Mouse (Mus musculus): ENCODE measurements around the gene Rad50. TPM values are rescaled to one million over a fixed set of nuclear protein-coding genes. Genes with fewer than 3 reads are reported as not detected.

Rad50 gene
- 11.9 and 12.6 TPM in 2 replicates for polyA plus RNA-seq (2015; fragmentation: Nextera tagmentation; extraction: Ambion mirVana)

DNA sequence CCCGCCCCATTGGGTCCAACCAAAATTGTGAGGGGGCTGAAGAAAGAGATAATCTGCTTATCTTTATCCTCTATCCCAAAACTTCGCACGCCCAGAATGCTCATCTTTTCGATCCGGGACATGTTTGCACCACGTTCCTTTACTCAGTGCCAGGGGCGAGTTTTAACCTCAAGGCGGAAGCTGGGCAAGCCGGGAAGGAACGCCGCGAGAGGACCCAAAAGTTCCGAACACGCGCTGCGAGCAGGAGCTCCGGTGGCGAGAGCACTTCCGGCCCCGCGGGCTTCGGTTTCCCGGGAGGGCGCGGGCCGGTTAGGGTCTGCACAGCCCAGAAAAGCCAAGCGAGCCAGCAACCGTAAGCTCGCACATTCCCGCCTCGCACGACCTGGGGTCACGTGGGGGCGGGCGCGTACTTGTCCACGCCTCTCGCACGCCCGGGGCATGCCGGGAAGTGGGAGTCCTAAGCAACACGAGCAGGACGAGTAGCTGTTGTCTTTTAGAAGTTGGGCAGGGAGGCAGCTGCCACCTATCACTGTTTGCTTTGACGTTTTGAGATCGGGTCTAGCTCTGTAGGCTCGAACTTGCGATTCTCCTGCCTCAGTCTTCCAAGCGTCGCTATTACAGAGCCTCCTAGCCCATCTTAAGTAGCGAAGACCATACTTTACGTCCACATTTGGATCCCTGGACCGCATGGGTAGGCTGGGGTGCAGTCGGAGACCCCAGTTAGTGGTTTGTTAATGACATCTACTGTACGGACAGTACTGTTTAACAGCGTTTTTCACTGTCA lies at the start of gene Rad50:
TSS of gene Rad50 (minus strand) at position 386 of the 784 bp plus-strand sequence.
- H3K4me3 ChIP-seq, result peak within 1 kb of the TSS; percentile 58
- H3K4me1 ChIP-seq (replicated peaks), result peaks cover 8% of the 10 kb centered on the region
- H3K9me3 ChIP-seq, result no peaks in the 10 kb centered on the region
- no peaks in the 10 kb centered on the region for H3K36me3 ChIP-seq
- H3K4me2 ChIP-seq, result peak within 1 kb of the TSS; percentile 98
- WGBS, result 4% methylated on average over 55 of the region's 55 CpGs
- H3K9ac ChIP-seq, result peak within 1 kb of the TSS; percentile 68
- ATAC-seq (ENCODE audit: low read depth), result peak; percentile 99
- H3K27ac ChIP-seq (replicated peaks), result no peak within 1 kb of the TSS; the same call in 1 of the 2 replicates
- no peaks in the 10 kb centered on the region for H3K27me3 ChIP-seq

DNA sequence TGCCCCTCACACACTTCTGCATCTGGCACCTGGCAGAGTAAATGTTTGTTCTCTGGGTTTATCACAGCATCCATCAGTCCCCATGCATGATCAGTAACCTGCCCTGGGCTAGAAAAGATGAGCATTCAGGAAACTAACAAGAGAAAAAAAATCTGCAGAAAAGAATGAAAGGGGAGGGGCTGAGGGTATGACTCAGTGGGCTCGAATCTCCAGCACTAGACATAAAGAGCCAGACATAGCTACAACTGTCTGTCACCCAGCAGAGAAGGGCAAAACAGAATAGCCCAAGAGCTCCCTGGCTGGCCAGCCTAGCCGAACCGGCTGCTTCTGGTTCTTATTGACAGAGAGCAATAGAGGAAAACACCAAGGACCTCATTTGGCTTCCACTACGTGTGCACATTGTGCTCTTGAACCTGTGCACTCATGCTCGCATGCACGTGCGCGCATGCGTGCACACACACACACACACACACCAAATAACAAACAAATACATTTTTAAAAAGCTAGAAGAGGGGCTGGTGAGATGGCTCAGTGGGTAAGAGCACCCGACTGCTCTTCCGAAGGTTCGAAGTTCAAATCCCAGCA lies 48.0 kb upstream of the Rad50 start:
- no peak overlapping the region for H3K9ac ChIP-seq
- H3K36me3 ChIP-seq, result no peaks in the 10 kb centered on the region
- WGBS, result 84% methylated on average over 12 of the region's 12 CpGs
- ATAC-seq (ENCODE audit: low read depth), result no peak
- no peak overlapping the region for H3K4me2 ChIP-seq
- peaks cover 9% of the 10 kb centered on the region for H3K4me1 ChIP-seq (replicated peaks)
- H3K9me3 ChIP-seq, result no peaks in the 10 kb centered on the region
- peaks cover 13% of the 10 kb centered on the region for H3K27me3 ChIP-seq
- H3K4me3 ChIP-seq, result no peak overlapping the region
- no peak overlapping the region for H3K27ac ChIP-seq (replicated peaks)

- Histone ChIP-seq H3K9me3 (no peaks in the 10 kb centered on the region), H3K9ac (no peak overlapping the region), H3K27ac (replicated peaks) (no peak overlapping the region), H3K27me3 (no peaks in the 10 kb centered on the region), H3K4me2 (no peak overlapping the region), H3K36me3 (no peaks in the 10 kb centered on the region), H3K4me3 (no peak overlapping the region), H3K4me1 (replicated peaks) (no peaks in the 10 kb centered on the region)
- no peak for ATAC-seq (ENCODE audit: low read depth)
- 61% methylated on average over 5 of the region's 5 CpGs for WGBS
Measured at GRCm38 (mm10) chr11:53749716-53750352, 42.7 kb upstream of the Rad50 start.

DNA sequence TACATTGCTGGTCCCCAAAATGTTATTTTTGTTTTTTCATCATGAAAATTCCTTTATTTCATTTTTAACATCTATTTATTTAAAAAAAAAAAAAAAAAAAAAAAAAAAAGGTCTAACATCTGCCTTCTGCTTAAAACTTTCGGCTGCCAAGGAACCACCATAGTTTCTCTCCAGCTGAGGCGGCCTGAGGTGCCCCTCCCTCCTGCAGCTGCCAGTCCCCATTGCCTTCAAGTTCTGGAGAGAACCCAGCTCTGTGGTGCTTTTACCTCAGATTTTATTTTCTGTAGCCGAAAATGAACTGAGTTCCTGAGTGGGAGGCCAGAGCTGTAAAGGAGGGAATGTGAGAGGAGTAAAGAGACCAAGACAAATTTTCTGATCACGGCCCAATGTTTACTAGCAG lies 42.2 kb upstream of the Rad50 start:
- Histone ChIP-seq H3K9me3 (no peaks in the 10 kb centered on the region), H3K4me2 (no peak overlapping the region), H3K9ac (no peak overlapping the region), H3K27me3 (no peaks in the 10 kb centered on the region), H3K36me3 (no peaks in the 10 kb centered on the region), H3K4me3 (no peak overlapping the region), H3K27ac (replicated peaks) (no peak overlapping the region), H3K4me1 (replicated peaks) (no peaks in the 10 kb centered on the region)
- 72% methylated on average over 4 of the region's 4 CpGs for whole genome bisulfite sequencing
- ATAC-seq (ENCODE audit: low read depth), result no peak

DNA sequence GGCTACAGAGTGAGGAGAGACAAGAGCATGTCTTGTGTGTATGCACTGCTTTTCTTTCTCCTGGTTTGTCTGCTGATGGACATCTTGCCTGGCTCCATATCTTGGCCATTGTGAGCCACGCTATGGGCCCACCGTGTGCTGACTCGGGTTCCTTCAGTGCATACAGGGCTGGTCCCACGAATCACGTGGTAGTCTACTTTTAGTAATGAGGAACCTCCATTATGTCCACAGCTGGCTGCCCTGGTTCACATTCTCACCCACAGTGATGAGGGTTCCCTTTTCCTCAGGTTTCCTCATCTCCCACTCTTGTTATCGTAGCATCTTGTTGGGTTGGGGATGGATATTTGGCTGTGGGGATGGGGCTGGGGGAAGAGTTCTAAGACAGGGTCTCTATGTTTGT lies 41.5 kb upstream of the Rad50 start:
- Histone ChIP-seq H3K4me3 (no peak overlapping the region), H3K9ac (no peak overlapping the region), H3K27me3 (no peaks in the 10 kb centered on the region), H3K36me3 (no peaks in the 10 kb centered on the region), H3K4me1 (replicated peaks) (no peaks in the 10 kb centered on the region), H3K4me2 (no peak overlapping the region), H3K27ac (replicated peaks) (no peak overlapping the region), H3K9me3 (no peaks in the 10 kb centered on the region)
- no peak for ATAC-seq (ENCODE audit: low read depth)
- WGBS, result 97% methylated on average over 6 of the region's 6 CpGs

- Histone ChIP-seq H3K9ac (no peak overlapping the region), H3K4me2 (no peak overlapping the region), H3K4me1 (replicated peaks) (no peaks in the 10 kb centered on the region), H3K27ac (replicated peaks) (no peak overlapping the region), H3K36me3 (no peaks in the 10 kb centered on the region), H3K9me3 (no peaks in the 10 kb centered on the region), H3K27me3 (no peaks in the 10 kb centered on the region), H3K4me3 (no peak overlapping the region)
- ATAC-seq (ENCODE audit: low read depth), result no peak
- WGBS, result 89% methylated on average over 9 of the region's 9 CpGs
Measured at GRCm38 (mm10) chr11:53747985-53748384, 40.9 kb upstream of the Rad50 start.

DNA sequence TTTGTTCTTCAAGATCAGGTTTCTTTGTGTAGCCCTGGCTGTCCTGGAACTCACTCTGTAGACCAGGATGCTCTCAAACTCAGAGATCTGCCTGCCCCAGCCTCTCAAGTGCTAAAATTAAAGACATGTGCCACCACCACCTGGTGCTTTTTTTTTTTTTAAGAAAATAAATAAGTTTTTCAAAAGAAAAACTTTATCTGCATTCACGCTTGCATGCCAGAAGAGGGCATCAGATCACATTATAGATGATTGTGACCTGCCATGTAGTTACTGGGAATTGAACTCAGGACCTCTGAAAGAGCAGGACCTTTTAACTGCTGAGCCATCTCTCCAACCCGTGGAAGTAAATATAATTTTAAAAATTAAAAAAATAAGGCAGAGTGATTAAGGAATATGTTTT lies 38.1 kb upstream of the Rad50 start:
- ATAC-seq (ENCODE audit: low read depth), result no peak
- Histone ChIP-seq H3K27me3 (no peaks in the 10 kb centered on the region), H3K4me3 (no peak overlapping the region), H3K9ac (no peak overlapping the region), H3K9me3 (no peaks in the 10 kb centered on the region), H3K4me2 (no peak overlapping the region), H3K36me3 (no peaks in the 10 kb centered on the region), H3K27ac (replicated peaks) (no peak overlapping the region), H3K4me1 (replicated peaks) (no peaks in the 10 kb centered on the region)
- 93% methylated on average over 2 of the region's 2 CpGs for WGBS

DNA sequence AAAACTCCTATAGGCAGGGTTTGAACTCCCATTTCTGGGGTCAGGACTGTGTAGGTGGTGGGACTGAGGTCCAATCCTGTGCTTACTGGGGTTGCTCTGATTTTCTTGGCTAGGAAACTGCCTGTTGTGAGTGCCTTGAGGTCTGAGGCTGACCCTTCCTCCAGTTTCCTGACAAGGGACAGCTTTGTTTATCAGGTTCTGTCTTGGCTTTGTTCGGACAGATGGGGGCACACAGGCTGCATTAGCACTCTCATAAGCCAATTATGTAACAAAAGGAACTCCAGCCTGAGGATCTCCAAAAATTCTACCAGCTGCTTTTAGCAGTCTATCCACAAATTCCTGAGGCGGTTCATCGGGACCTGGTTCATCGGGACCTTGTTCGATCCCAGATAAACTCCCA lies 35.2 kb upstream of the Rad50 start:
- H3K36me3 ChIP-seq, result no peaks in the 10 kb centered on the region
- no peak for ATAC-seq (ENCODE audit: low read depth)
- no peak overlapping the region for H3K9ac ChIP-seq
- H3K27me3 ChIP-seq, result no peaks in the 10 kb centered on the region
- H3K27ac ChIP-seq (replicated peaks), result no peak overlapping the region
- no peak overlapping the region for H3K4me3 ChIP-seq
- WGBS, result 43% methylated on average over 5 of the region's 5 CpGs
- H3K4me1 ChIP-seq (replicated peaks), result no peaks in the 10 kb centered on the region
- H3K4me2 ChIP-seq, result no peak overlapping the region
- H3K9me3 ChIP-seq, result no peaks in the 10 kb centered on the region

- peak; percentile 45; the same call in 1 of the 2 replicates for ATAC-seq (ENCODE audit: low read depth)
- H3K27me3 ChIP-seq, result no peaks in the 10 kb centered on the region
- no peak overlapping the region for H3K4me2 ChIP-seq
- no peaks in the 10 kb centered on the region for H3K36me3 ChIP-seq
- H3K9me3 ChIP-seq, result no peaks in the 10 kb centered on the region
- no peak overlapping the region for H3K4me3 ChIP-seq
- 34% methylated on average over 6 of the region's 6 CpGs for WGBS
- H3K9ac ChIP-seq, result no peak overlapping the region
- H3K4me1 ChIP-seq (replicated peaks), result no peaks in the 10 kb centered on the region
- no peak overlapping the region for H3K27ac ChIP-seq (replicated peaks)
Measured at GRCm38 (mm10) chr11:53737573-53737946, 30.4 kb upstream of the Rad50 start.

GRCm38 (mm10) chr11:53736771-53737572 lies 29.9 kb upstream of the Rad50 start:
- Histone ChIP-seq H3K9ac (no peak overlapping the region), H3K36me3 (no peaks in the 10 kb centered on the region), H3K4me1 (replicated peaks) (no peaks in the 10 kb centered on the region), H3K9me3 (no peaks in the 10 kb centered on the region), H3K27me3 (no peaks in the 10 kb centered on the region), H3K4me3 (no peak overlapping the region), H3K4me2 (no peak overlapping the region), H3K27ac (replicated peaks) (no peak overlapping the region)
- peak; percentile 51; the same call in 1 of the 2 replicates for ATAC-seq (ENCODE audit: low read depth)
- 46% methylated on average over 14 of the region's 14 CpGs for WGBS

- no peaks in the 10 kb centered on the region for H3K36me3 ChIP-seq
- H3K4me1 ChIP-seq (replicated peaks), result no peaks in the 10 kb centered on the region
- H3K9me3 ChIP-seq, result no peaks in the 10 kb centered on the region
- ATAC-seq (ENCODE audit: low read depth), result peak; percentile 90
- H3K4me2 ChIP-seq, result peak overlapping the region; percentile 49
- no peak overlapping the region for H3K27ac ChIP-seq (replicated peaks)
- 21% methylated on average over 17 of the region's 17 CpGs for WGBS
- H3K27me3 ChIP-seq, result no peaks in the 10 kb centered on the region
- H3K9ac ChIP-seq, result 0 out of 2 replicates have a peak overlapping the region, but pooled peaks have one; percentile 43
- H3K4me3 ChIP-seq, result peak overlapping the region; percentile 17; the same call in 1 of the 2 replicates
Measured at GRCm38 (mm10) chr11:53735682-53736245, 28.6 kb upstream of the Rad50 start.
